Mouse (Mus musculus) small intestine, adult 2 months (tissue): ENCODE data around the gene Trnp1.

Experiments
- CTCF ChIP-seq: fragments of 200-500 bp; IDR thresholded peaks from 2 replicates; pipeline ENCODE4 v1.5.1; 2012; ENCODE audit warnings: low read depth, mild to moderate bottlenecking, control low read depth, inconsistent platforms, low read length, moderate library complexity, mixed read lengths; ENCODE audit not compliant: insufficient replicate concordance, insufficient read length; ENCODE audit errors: extremely low read depth
- POLR2A ChIP-seq: fragments of 200-500 bp; IDR thresholded peaks from 2 replicates; pipeline ENCODE4 v1.6.1; 2012; ENCODE audit warnings: low read depth, mild to moderate bottlenecking, control low read depth, inconsistent platforms, low read length, moderate library complexity

DNA sequence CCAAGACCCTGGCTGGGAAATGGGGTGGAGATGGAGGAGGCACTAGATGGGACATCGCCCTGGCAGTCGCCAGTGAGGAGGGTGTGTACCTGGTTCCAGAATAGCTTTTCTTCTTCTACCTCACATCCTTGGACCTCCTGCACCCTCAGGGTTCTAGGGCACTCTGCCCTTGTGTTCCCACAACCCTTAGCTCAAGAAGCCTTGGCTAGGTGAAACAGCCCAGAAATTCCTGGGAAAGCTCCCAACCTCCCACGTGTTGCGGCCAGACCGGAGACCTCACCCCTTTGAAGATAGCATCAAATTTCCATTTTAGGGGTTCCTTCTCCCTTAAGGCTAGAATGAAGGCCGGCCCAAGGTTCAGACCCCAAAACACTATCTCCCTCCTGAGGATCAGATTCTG, 17.6 kb downstream of the Trnp1 start:
- TF ChIP-seq CTCF, result no peak
- TF ChIP-seq POLR2A, result no peak
